Mouse (Mus musculus) MEL (cell line): ENCODE measurements around the gene Zgpat.

Source experiments
- CHD1 ChIP-seq: IDR thresholded peaks from 2 replicates; pipeline ENCODE4 v1.6.1; 2012; ENCODE audit warnings: low read depth, mild to moderate bottlenecking, inconsistent platforms, low read length, improper control_type of control experiment
- CTCF ChIP-seq, 3 experiments: IDR thresholded peaks in 2 of 3; conservative IDR thresholded peaks in 1 of 3; 2 replicates each; pipeline ENCODE4 v1.5.1; 2011 to 2012; ENCODE audit warnings: low read length in 3 of 3, low read depth in 2 of 3, mild to moderate bottlenecking in 2 of 3, improper control_type of control experiment in 1 of 3, inconsistent platforms in 1 of 3, mixed read lengths in 1 of 3, moderate library complexity in 1 of 3; ENCODE audit not compliant: control insufficient read depth in 1 of 3, insufficient read depth in 1 of 3, poor library complexity in 1 of 3, severe bottlenecking in 1 of 3
- E2F4 ChIP-seq: IDR thresholded peaks from 2 replicates; pipeline ENCODE4 v1.6.1; 2011; ENCODE audit warnings: low read depth, low read length, improper control_type of control experiment, borderline replicate concordance
- EP300 ChIP-seq, 2 experiments: IDR thresholded peaks; 2 replicates each; pipeline ENCODE4 v1.6.1; 2011; ENCODE audit warnings: improper control_type of control experiment in 2 of 2, low read length in 2 of 2, low read depth in 1 of 2, mild to moderate bottlenecking in 1 of 2
- GABPA ChIP-seq: IDR thresholded peaks from 2 replicates; pipeline ENCODE4 v1.6.1; 2012; ENCODE audit warnings: low read depth, mild to moderate bottlenecking, inconsistent platforms, low read length, improper control_type of control experiment, moderate library complexity
- HCFC1 ChIP-seq: IDR thresholded peaks from 2 replicates; pipeline ENCODE4 v1.6.1; 2012; ENCODE audit warnings: low read depth, mild to moderate bottlenecking, inconsistent platforms, low read length, improper control_type of control experiment, moderate library complexity
- MXI1 ChIP-seq: IDR thresholded peaks from 2 replicates; pipeline ENCODE4 v1.6.1; 2011; ENCODE audit warnings: mild to moderate bottlenecking, low read depth, low read length, improper control_type of control experiment
- POLR2A ChIP-seq, 2 experiments: IDR thresholded peaks; 2 replicates each; pipeline ENCODE4 v1.6.1; 2011 to 2012; ENCODE audit warnings: low read length in 2 of 2, mild to moderate bottlenecking in 2 of 2, control low read depth in 1 of 2, improper control_type of control experiment in 1 of 2, low read depth in 1 of 2, moderate library complexity in 1 of 2; ENCODE audit not compliant: control insufficient read depth in 1 of 2, insufficient read depth in 1 of 2, poor library complexity in 1 of 2
- TCF12 ChIP-seq: IDR thresholded peaks from 2 replicates; pipeline ENCODE4 v1.6.1; 2014; ENCODE audit warnings: low read depth, mild to moderate bottlenecking, inconsistent platforms, low read length, improper control_type of control experiment, moderate library complexity
- USF1 ChIP-seq: IDR thresholded peaks from 2 replicates; pipeline ENCODE4 v1.6.1; 2014; ENCODE audit warnings: low read depth, mild to moderate bottlenecking, inconsistent platforms, low read length, improper control_type of control experiment, moderate library complexity
- ZNF384 ChIP-seq: IDR thresholded peaks from 2 replicates; pipeline ENCODE4 v1.6.1; 2012; ENCODE audit warnings: low read depth, mild to moderate bottlenecking, inconsistent platforms, low read length, improper control_type of control experiment

GRCm38 (mm10) chr2:181379778-181380177 is 15.1 kb downstream of the Zgpat start, which contains the start of gene Lime1:
- TF ChIP-seq CTCF (IDR thresholded peaks at IDR 0.05 in 2 of 3, conservative IDR thresholded peaks at IDR 0.05 in 1 of 3; ENCODE audit: control insufficient read depth in 1 of 3, insufficient read depth in 1 of 3, low read depth in 2 of 3, low read length in 3 of 3, poor library complexity in 1 of 3, severe bottlenecking in 1 of 3) = no peak
- no peak for TF ChIP-seq EP300 (IDR thresholded peaks at IDR 0.05; ENCODE audit: low read depth in 1 of 2, low read length in 2 of 2)
- TF ChIP-seq USF1 = no peak
- TF ChIP-seq CHD1 = no peak
- TF ChIP-seq E2F4 = no peak
- no peak for TF ChIP-seq ZNF384
- TF ChIP-seq MXI1 = no peak
- no peak for TF ChIP-seq TCF12
- TF ChIP-seq GABPA = no peak
- no peak for TF ChIP-seq POLR2A (IDR thresholded peaks at IDR 0.05; ENCODE audit: control insufficient read depth in 1 of 2, insufficient read depth in 1 of 2, low read depth in 1 of 2, low read length in 2 of 2, poor library complexity in 1 of 2)
- no peak for TF ChIP-seq HCFC1
